Mouse (Mus musculus) gastrocnemius, postnatal 14 days (tissue): ENCODE data around the gene Rnaset2a. TPM values are rescaled to one million over a fixed set of nuclear protein-coding genes. Genes with fewer than 3 reads are reported as not detected.
"Not testable (repeated sequence)": the region's sequence is repeated elsewhere in the genome, so short reads cannot be mapped to it uniquely, and the experiment has no call there.

Experiments
- DNase-seq: peaks from one replicate; pipeline ENCODE4 v3.0.0; 2021; ENCODE audit warnings: mixed read lengths
- intact Hi-C: fragments of 180-260 bp; cut with DNase I; formaldehyde crosslinking; loops from one replicate; pipeline ENCODE4 v1.15.1; 2025; ENCODE audit warnings: low total_unique reads
- total RNA-seq, 2 experiments: library from RNA; stranded (reverse); gene quantifications; 2 replicates each; pipeline ENCODE4 v1.2.3; 2021

Gene Rnaset2a
- total RNA-seq, 2 experiments from 2014 or later: 13.9 to 14.6 TPM

DNA sequence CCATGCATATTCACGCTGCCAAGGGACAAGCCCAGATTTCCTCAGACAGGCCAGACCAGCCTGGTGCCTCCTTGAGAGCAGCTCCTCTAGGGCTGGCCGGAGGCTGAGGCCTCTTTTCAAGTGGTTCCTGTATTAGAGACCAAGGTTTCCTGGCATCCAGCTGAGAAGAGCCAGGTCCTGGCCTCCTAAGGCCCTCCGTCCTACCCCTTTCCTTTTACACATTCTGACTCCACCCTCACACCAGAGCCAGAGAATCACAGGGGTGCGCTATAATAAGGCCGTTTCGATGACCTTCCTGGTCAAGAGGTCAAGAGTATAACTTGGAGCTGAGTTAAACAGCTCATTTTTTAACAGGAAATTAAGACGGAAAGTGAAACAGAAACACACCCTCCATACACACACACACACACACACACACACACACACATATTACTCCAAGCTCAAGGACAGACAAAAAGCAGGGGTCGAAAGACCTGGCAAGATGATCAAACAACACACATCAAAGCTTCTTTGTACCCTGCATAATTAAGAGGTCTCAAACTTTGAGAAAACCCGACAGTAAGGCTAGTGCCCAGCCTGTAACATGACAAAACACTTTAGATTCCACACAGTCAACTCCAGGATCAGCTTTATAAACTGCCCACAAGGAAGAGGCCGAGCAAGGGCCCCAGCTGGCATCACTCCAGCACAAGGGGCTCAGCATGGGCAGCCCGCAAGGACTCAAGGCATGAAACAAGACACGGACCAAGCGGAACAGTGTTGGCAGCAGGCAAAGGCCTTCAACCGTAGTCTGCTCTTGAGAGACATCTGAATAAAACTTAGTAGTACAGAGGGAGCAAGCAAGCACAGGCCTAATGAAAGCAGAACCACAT, 3.9 kb downstream of the Rnaset2a start:
- intact Hi-C loops, DNase-seq: not testable (repeated sequence)

DNA sequence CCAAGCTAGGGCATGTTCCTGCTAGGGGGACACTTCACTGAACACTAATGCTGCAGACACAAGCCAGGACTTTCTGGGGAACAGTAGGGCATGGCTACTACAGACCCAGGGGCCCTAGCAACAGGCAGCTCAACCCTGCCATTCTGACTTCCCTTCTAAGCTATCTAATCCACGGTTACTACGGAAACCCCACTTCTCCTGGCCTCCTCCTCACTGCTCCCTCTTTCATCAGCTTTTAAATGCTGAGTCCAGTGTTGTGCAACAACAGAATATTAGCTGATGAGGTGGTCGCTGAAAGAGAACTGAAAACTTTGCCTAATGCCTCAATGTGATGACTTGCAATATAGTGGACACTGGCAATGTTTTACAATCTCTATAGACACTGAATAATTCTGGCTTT, 7.7 kb downstream of the Rnaset2a start:
- intact Hi-C loops, DNase-seq: not testable (repeated sequence)

DNA sequence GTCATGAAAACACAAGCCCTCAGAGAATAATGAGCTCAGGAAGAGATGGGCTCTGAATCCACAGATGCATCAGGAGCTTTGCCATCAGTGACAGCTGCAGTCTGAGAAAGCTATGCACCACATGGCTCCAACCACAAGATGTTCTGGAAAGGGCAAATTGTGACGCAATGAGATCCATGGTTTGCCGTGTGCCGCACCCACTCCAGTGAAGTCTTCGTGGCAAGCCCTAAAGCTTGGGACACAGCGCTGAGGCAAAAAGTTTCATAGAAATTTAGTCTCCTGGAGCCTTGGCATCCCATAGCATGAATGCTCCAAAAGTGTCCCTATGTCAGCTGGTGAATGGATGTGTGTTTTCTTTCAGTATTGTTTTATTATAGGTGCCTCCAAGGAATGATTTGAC, 9.8 kb downstream of the Rnaset2a start:
- intact Hi-C loops, DNase-seq: not testable (repeated sequence)

DNA sequence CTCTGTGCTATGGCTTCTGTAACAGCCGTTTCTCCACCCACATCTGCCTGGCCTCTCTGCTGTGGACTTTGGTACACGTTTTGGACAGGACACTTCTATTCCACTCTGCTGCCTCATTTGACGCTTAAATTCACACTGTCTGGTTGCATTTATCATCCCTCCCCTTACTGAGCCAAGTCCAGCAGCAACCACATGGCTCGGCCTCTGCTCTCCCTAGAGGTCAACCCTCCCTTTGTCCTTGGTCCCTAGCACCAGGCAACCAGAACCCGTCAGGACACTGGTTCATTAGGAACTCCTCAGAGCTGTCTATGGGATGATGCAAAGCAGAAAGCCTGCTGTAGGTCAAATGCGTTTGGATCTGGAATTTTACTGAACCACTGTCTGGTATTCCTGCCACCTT, 17.0 kb downstream of the Rnaset2a start:
- DNase-seq, intact Hi-C loops: not testable (repeated sequence)

DNA sequence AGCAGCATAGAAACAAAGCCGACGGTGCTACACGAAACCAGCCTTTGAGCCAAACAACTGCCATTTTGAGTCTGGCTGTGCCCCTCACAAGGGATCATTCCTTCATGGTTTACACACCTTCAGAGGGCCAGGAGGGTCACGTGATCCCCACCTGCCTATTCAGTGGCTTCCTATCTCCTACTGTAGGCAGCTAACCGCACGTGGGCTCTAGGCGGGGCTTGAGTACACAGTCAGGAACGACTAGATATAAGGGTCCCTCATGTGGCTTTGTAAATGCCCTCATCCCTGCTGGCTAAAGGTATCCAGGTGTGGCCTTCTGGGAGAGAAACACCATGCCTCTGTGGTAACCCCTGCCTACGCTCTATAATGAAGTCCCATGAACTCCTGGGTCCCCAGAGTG, 18.3 kb downstream of the Rnaset2a start:
- DNase-seq, intact Hi-C loops: not testable (repeated sequence)

DNA sequence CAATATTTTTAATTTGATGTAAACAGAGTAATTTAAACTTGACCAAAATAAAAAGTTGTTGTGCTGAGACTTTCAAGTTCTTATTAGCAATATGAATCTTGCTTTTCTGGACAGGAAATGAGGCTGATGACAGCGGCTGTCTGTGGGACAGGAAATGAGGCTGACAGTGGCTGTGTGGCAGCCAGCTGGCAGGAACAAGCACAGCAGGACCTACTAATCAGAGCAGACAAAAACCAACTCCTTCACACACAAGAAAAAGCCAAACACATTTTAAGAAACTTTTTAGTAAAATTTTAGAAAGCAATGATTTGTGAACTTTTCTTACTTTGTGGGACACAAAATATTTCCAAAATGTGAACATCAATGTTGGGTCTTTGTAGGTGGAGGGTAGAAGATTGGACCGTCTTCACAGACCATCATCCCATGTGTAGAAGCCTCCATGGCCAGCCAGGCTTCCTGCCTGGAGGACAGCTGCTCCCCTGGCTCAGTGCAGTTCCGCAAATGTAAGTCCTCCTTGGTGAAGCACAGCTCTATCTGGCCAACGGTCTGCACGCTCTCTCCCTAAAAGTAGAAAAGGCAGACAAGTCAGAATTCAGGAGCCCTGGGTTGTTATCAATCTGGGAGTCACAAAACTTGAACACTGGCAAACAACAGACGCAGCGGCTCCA, 19.4 kb downstream of the Rnaset2a start:
- intact Hi-C loops, DNase-seq: not testable (repeated sequence)

DNA sequence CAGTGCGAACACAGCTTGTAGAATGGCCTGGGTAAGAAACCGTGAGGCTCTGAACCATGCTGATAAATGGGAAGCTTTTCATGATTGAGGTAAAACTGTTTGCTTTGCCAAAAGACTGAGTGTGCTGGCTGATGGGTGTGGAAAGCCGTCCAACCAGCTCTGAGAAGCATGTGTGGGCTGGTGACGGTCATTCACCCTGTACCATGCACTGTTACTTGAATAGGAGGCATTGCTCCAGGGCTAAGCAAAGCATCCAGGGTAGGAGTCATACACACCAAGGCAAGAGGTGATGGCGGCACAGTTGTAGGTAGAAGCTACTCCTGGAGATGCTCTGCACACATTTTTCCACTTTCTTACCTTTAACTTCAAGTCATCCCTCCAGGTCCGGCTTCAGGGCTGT, 23.3 kb downstream of the Rnaset2a start:
- intact Hi-C loops, DNase-seq: not testable (repeated sequence)

DNA sequence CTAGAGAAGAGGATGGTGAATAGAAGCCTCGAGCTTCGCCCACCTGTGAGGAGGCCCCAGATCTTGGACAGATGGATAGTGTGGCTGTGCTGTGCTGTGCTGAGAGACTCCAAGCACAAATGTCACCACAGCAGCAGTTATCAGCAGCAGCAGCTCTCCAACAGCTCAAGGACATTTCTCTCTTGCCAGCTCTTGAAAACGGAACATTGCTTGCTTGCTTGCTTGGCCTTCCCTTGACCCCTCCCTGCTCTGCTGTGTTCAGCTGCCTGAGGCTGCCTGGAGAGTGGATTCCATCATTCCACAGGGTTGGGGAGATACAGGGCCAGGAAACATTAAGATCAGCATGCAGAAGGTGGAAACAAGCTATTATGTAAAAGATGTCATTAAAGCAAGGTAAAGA, 24.9 kb downstream of the Rnaset2a start:
- intact Hi-C loops, DNase-seq: not testable (repeated sequence)

DNA sequence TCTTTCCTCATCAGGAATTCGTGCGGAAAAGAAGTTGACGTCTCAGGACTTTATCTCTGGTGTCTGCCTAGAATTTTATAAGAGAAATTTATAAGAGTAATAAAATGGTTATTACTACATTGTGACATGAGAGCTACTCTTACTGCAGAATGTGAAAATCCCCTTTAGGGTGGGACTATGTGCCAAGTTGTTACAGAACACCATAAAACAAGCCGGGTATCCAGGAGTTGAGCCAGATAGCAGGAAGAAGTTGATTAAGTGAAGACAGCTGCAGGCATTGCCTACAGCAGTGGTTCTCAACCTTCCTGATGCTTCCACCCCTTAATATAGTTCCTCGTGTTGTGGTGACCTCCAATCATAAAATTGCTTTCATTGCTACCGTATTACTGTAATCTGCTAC, 31.0 kb downstream of the Rnaset2a start:
- intact Hi-C loops: not testable (repeated sequence)

DNA sequence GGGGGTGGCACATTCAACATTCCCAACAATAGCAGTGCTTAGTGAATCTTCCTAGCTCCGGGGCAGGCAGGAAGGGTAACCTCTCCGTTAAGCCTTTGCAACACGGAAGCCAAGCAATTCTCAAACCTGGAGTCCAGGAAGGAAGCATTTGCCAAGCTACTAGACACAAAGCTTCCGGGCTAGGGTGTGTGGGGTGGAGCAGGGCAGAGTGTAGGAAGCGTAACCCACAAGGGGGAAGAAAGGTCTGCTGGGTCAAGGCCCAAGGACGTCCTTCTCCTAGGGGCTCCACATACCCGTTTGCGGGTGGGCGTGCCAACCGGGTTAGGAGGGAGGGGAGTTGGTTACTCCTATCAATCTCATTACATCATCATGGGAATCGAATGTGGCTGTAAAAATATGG, 31.5 kb downstream of the Rnaset2a start:
- peak; percentile 4 for DNase-seq
- intact Hi-C loops: not testable (repeated sequence)

More for the DNA sequence above, 31.0 kb downstream of the Rnaset2a start:
- not testable (repeated sequence) for DNase-seq

DNA sequence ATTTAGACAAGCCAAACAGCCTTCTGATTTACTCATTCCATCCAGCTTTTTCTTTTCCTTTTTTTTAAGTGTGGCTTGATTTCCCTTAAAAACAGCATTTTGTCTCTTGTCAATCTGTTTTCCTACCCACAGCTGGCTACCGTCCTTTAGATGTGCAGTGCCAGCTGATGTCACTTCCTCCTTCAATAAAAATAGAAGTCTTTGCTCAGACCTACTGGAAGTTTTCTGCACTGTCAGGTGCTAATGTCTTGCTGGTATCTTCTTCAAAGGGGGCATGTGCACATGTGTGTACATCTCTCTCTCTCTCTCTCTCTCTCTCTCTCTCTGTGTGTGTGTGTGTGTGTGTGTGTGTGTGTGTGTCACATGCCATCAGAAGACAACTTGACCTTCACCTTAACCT, 35.7 kb downstream of the Rnaset2a start:
- intact Hi-C loops, DNase-seq: not testable (repeated sequence)

DNA sequence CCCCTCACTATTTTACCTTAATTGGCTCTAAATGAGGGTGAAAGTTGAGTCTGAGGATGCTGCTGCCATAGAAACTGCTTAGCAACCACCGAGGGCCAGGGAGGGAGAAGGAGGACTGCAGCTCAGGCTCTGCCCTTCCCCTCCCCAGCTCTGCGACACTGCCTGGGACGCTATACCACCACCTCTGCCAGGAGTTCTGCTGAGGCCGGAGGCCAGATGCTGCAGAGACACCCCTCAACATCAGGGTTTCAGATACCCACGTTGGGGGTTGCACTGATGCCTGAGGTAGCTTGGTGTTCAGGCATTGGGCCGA, 46.6 kb downstream of the Rnaset2a start:
- DNase-seq, intact Hi-C loops: not testable (repeated sequence)

DNA sequence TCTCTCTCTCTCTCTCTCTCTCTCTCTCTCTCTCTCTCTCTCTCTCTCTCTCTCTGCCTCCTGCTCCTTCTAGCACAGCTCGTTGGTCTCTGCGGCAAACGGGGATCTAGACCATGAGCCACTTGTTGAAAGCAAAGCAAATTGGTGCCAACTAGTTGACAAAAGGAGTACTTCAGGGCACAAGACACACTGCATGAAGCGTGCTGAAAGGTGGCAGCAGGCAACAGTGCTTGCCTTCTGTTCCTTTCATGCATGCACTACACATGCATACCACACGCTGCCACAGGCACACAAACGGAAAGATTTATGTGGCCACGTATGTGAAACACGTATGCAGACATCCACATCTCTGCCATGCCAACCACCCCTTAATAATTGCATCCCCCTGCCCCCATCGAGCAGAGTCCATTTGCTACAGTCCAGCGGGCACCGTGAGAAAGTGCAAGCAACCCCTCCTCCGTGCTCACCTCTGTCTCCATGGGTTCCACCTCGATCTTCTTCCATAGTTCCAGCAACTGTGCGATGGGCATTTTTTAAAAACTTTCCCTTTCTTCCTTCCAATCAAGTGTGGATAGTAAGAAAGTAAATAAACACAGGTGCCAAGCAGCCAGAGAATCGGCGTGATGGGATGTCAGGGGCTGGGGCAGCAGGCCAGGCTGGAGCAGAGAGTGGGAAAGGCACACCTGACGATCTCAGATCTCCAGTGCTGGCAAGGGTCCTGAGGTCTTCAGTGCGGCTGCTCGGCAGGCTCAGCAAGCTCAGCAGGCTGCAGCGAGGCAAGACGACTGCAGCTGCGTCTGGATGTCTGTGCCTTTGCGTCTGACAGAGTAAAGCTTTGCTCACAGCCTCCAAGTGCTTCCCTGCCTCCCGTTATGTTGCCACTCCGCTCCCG, 47.2 kb downstream of the Rnaset2a start:
- DNase-seq, intact Hi-C loops: not testable (repeated sequence)

DNA sequence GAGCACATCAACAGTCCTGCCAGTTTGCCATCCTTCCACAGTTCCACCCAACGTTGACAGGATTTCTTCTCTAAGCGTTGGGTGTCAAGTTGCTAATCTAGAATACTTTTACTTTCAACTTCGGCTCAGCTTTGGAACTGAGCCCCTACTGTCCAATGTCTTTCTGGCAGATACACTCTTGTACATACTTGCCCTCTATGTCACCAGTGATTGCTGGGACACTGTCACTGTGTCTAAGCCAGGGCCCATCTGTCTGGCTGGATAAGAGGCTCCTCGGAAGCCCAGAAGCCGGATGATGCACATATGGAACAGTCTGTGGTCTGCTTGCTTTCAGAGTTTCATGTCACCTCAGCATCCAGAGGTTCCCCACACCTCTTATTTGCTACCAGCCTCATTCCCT, 51.7 kb downstream of the Rnaset2a start:
- intact Hi-C loops, DNase-seq: not testable (repeated sequence)

DNA sequence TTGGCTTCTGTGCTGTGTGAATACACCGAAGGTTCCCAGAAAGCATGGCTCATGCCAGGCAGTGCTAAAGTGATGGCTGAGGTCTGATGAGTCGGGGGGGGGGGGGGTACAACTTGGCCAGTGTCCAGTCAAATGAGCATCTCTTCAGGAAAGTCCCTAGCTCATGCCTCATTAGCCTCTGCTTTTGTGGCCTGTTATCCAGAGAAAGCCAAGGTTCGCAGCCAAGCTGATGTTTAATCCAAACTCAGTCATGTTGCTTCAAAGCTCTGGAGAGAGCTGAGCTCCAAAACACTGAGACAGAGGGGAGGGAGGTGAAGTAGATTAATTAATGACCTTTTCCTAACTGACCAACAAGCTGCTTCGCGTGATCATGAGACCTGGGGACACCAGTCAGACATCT, 52.2 kb downstream of the Rnaset2a start:
- intact Hi-C loops, DNase-seq: not testable (repeated sequence)

DNA sequence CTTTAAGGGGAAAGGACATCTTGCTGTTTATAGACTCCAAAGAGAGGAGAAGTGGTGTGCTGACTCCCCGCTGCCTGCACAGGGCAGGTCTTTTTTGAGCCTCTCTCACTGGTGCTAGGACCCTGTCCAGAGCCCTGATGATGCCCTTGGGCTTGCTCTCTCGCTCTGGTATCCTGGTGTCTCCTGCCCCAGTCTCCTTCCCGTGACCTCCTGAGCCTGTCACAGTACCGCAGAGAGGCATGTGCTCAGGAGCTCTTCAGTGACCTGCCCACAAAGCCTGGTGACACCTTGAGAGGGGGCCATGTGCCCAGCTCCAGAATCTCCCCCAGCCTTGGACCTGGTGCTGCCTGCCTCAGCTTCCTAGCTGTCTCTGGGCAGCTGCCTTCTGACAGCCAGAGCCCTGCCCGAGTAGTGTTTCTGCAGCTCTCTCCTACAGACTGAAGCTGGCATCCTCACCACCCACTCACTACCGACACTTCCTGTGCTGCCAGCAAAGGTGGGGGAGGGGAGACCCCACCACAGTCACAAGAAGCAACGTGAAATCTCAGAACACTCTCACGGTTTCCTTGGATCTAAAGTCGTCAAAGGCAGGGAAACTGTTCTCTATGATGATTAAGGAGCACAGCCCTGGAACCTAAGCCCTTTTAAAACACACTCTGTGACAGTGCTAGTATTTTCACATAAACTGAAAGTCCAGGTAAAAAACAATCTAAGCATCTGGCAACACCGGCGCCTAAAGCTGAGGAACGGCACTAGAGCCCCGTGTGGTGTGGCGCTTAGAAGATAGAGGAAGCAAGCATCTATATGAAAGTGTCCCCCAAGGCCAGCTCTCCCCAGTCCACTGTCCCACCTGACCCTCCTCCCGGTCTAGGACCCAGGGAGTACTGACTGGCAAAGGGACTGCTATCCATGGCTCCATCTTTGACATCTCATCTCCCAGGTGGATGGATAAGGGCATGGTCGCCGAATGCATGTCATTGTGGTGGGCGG, 55.1 kb downstream of the Rnaset2a start:
- intact Hi-C loops, DNase-seq: not testable (repeated sequence)

DNA sequence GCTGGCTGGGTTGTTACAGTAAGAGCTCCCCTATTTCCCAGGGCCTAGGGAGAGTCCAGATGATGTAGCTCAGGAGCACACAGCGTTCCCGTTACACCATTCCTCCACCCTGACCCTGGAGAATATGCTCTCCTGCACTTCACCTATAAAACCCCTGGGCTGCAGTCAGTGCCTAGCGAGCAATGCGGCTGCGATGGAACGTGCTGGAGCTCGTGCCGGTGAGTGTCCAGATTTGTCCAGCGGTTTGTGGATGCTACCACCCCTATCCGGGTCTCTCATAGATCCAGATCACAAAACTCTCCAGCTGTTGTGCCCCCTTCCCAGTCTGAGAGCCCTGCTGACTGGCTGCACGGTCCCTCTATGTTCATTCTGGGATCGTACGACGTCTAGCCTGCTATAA, 56.6 kb downstream of the Rnaset2a start:
- intact Hi-C loops, DNase-seq: not testable (repeated sequence)

DNA sequence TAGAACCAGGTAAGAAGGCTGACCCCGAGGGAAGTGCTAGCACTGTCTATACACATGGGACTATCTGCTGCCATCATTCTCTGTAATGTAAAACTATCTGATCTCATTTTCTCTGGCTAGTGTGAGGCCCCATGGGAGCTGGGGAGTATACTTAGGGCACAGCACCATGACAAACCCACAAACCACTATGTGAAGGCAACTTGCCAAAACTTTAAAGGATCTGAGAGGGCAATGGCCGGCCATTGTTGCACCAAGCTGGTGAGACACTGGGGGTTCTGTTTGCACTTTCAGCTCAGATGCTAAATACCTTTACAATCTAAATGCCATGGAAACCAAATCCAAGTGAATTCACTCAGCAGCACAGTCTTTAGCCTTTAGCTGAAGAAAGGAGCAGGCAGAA, 78.0 kb downstream of the Rnaset2a start:
- DNase-seq, intact Hi-C loops: not testable (repeated sequence)
